In the genomic region with DNA sequence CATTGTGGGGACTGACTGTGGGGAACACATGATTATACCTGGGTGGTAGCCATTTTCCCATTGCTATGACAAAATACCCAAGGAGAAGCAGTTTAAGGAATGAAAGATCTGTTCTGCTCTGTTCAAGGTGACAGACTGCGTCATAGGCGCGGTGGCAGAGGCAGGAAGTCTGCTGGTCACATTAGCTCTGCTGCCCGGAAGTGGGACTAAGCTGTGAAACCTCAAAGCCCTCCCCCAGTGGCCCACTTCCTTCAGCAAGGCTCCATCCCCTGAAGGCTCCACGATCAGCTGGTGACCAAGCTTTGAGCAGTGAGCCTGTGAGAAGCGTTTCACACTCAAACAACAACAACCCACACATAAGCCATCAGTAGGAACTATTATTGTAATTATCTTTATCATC, we compare ENCODE assay signal across 14 mouse cellular contexts.
DNase-seq lines count a peak whose midpoint lies in the region; ATAC-seq and TF ChIP-seq lines count a peak whose summit lies in the region.
"Had no signal": no experiment of that assay in that cellular context is flagged by ENCODE, and none has a peak within 500 bp of the region (broad histone marks: within the 10 kb centered on the region; RNA-seq: fewer than 3 reads in every experiment).

No protein-coding gene starts in this region.

- TF ChIP-seq POLR2A in lung, adult 2 months (IDR thresholded peaks at IDR 0.05; ENCODE audit: borderline replicate concordance, extremely low read depth, low read depth, low read length): no peak
- no peak for TF ChIP-seq POLR2A in small intestine, adult 2 months (IDR thresholded peaks at IDR 0.05; ENCODE audit: low read depth, low read length)

- peak; percentile 13 for DNase-seq in lung, postnatal 36 days
- DNase-seq in lung, adult 2 months: no peak
- DNase-seq in layer of hippocampus, postnatal 25 days (ENCODE audit: extremely low spot score in 1 of 2, low spot score in 1 of 2): no peak
- no peak for DNase-seq in layer of hippocampus, postnatal 14 days (ENCODE audit: low spot score in 2 of 2)
- no peak for DNase-seq in heart, postnatal 4 days
- DNase-seq: cerebellum, adult 2 months; forebrain, postnatal 0 days; gastrocnemius, postnatal 10 days had no signal

- H3K27me3 ChIP-seq in small intestine, adult 2 months (ENCODE audit: control insufficient read depth, insufficient read depth, low read length): no peaks in the 10 kb centered on the region
- H3K27me3 ChIP-seq: midbrain, embryonic 13.5 days; neural tube, embryonic 12.5 days had no signal

- 56% methylated on average over 6 of the region's 6 CpGs for WGBS in lung, adult 2 months
- 69% methylated on average over 6 of the region's 6 CpGs for WGBS in small intestine, adult 2 months

- no peaks in the 10 kb centered on the region for H3K4me1 ChIP-seq in lung, adult 2 months (ENCODE audit: control insufficient read depth, insufficient read depth, low read length)
- peaks cover 22% of the 10 kb centered on the region for H3K4me1 ChIP-seq in small intestine, adult 2 months (ENCODE audit: control insufficient read depth, insufficient read depth, insufficient read length, low read length)

- H3K36me3 ChIP-seq in small intestine, adult 2 months (ENCODE audit: control insufficient read depth, insufficient read depth, low read length): no peaks in the 10 kb centered on the region
- H3K36me3 ChIP-seq: midbrain, embryonic 13.5 days; neural tube, embryonic 12.5 days had no signal

- ATAC-seq in CD4-positive, CD25-positive, alpha-beta regulatory T cell, adult 4 months: peak; percentile 96
- ATAC-seq in hematopoietic stem cell, adult 5-6 weeks (replicated peaks in 1 of 2; ENCODE audit: insufficient read depth in 1 of 2, low FRiP score in 2 of 2, low TSS enrichment in 1 of 2, low read depth in 1 of 2, poor library complexity in 2 of 2, severe bottlenecking in 2 of 2): peak; percentile 78 to 82
- ATAC-seq: forebrain, postnatal 0 days; lung, postnatal 0 days; midbrain, embryonic 13.5 days had no signal

- H3K27ac ChIP-seq in small intestine, adult 2 months (ENCODE audit: insufficient read depth, low read depth, low read length): peak overlapping the region; percentile 46
- H3K27ac ChIP-seq: midbrain, embryonic 13.5 days; neural tube, embryonic 12.5 days had no signal

- no peak for TF ChIP-seq CTCF in lung, adult 2 months (IDR thresholded peaks at IDR 0.05; ENCODE audit: insufficient read depth, low read length)
- no peak for TF ChIP-seq CTCF in small intestine, adult 2 months (IDR thresholded peaks at IDR 0.05; ENCODE audit: extremely low read depth, insufficient read length, insufficient replicate concordance, low read depth, low read length)

- no peak overlapping the region for H3K4me3 ChIP-seq in lung, adult 2 months (replicated peaks; ENCODE audit: extremely low read depth, low read depth, low read length)
- H3K4me3 ChIP-seq in small intestine, adult 2 months (ENCODE audit: low read depth, low read length): no peak overlapping the region
- H3K4me3 ChIP-seq: midbrain, embryonic 13.5 days; neural tube, embryonic 12.5 days had no signal
